Mouse (Mus musculus) kidney, adult 2 months (tissue): ENCODE results near the gene Rcl1. TPM values are rescaled to one million over a fixed set of nuclear protein-coding genes. Genes with fewer than 3 reads are reported as not detected.

Source experiments
- DNase-seq: peaks from one replicate; pipeline ENCODE4 v3.0.0; 2021
- H3K27ac ChIP-seq: fragments of 200-500 bp; 2 replicates; pipeline ENCODE4 v1.5.1; 2012; ENCODE audit warnings: low read depth, low read length, control low read depth, inconsistent platforms; ENCODE audit not compliant: insufficient read depth
- H3K27me3 ChIP-seq: fragments of 200-500 bp; replicated peaks from 2 replicates; pipeline ENCODE4 v1.6.1; 2012; ENCODE audit warnings: mild to moderate bottlenecking, moderate library complexity, low read length, inconsistent platforms; ENCODE audit not compliant: control insufficient read depth, insufficient read depth
- H3K36me3 ChIP-seq: fragments of 200-500 bp; 2 replicates; pipeline ENCODE4 v1.6.1; 2012; ENCODE audit warnings: mild to moderate bottlenecking, moderate library complexity, low read length, inconsistent platforms; ENCODE audit not compliant: control insufficient read depth, insufficient read depth
- H3K4me1 ChIP-seq: fragments of 200-500 bp; 2 replicates; pipeline ENCODE4 v1.6.1; 2011; ENCODE audit warnings: low read length; ENCODE audit not compliant: control insufficient read depth, insufficient read depth
- H3K4me3 ChIP-seq: fragments of 200-500 bp; 2 replicates; pipeline ENCODE4 v1.5.1; 2011; ENCODE audit warnings: mild to moderate bottlenecking, low read depth, low read length, control low read depth; ENCODE audit not compliant: insufficient read depth
- CTCF ChIP-seq: fragments of 200-500 bp; conservative IDR thresholded peaks from 2 replicates; pipeline ENCODE4 v1.5.1; 2011; ENCODE audit warnings: low read depth, mild to moderate bottlenecking, control low read depth, low read length, moderate library complexity, mixed read lengths; ENCODE audit not compliant: insufficient read depth, insufficient read length
- POLR2A ChIP-seq: fragments of 200-500 bp; IDR thresholded peaks from one replicate; pipeline ENCODE4 v1.6.1; 2011; ENCODE audit warnings: low read depth, low read length, control low read depth
- WGBS: fragments of 180-500 bp; shearing (Covaris S2); methylation state at CpG from one replicate; pipeline ENCODE4 v1.1.7; 2018; 5-methylcytosine and 5-hydroxymethylcytosine counted together
- polyA plus RNA-seq: library from polyadenylated mRNA; depleted of rRNA; stranded (reverse); fragments of >200 nt; gene quantifications from 2 replicates; pipeline ENCODE4 v1.2.3, GENCODE M21; 2012; rRNA removed

Gene Rcl1
- 16.9 and 17.6 TPM in 2 replicates for polyA plus RNA-seq

- Histone ChIP-seq H3K36me3 (no peaks in the 10 kb centered on the region), H3K27me3 (no peaks in the 10 kb centered on the region), H3K4me3 (peak within 1 kb of the TSS; percentile 98), H3K27ac (no peak within 1 kb of the TSS), H3K4me1 (no peaks in the 10 kb centered on the region)
- peak; percentile 97 for DNase-seq
- under 1% methylated on average over 57 of the region's 58 CpGs for WGBS
- TF ChIP-seq POLR2A (peak; percentile 26), CTCF (no peak)
Measured at GRCm38 (mm10) chr19:29100874-29101542, at the start of gene Rcl1. Gene Rcl1 (plus strand): TSS chr19:29101375.

GRCm38 (mm10) chr19:29052786-29053185 is 48.4 kb upstream of the Rcl1 start:
- TF ChIP-seq CTCF (no peak), POLR2A (no peak)
- 92% methylated on average over 12 of the region's 12 CpGs for WGBS
- H3K4me1 ChIP-seq, result no peaks in the 10 kb centered on the region
- DNase-seq, result no peak
- no peak overlapping the region for H3K4me3 ChIP-seq
- H3K36me3 ChIP-seq, result no peaks in the 10 kb centered on the region
- H3K27ac ChIP-seq, result no peak overlapping the region
- H3K27me3 ChIP-seq, result no peaks in the 10 kb centered on the region

- Histone ChIP-seq H3K4me1 (no peaks in the 10 kb centered on the region), H3K27me3 (no peaks in the 10 kb centered on the region), H3K36me3 (no peaks in the 10 kb centered on the region), H3K4me3 (no peak overlapping the region), H3K27ac (no peak overlapping the region)
- no peak for TF ChIP-seq POLR2A
- no peak for DNase-seq
- 60% methylated on average over 6 of the region's 6 CpGs for WGBS
Measured at GRCm38 (mm10) chr19:29054594-29054993, 46.6 kb upstream of the Rcl1 start.

- WGBS, result 86% methylated on average over 4 of the region's 4 CpGs
- no peak overlapping the region for H3K27ac ChIP-seq
- peak; percentile 51 for DNase-seq
- H3K4me3 ChIP-seq, result no peak overlapping the region
- TF ChIP-seq CTCF, result no peak
- TF ChIP-seq POLR2A, result no peak
- H3K4me1 ChIP-seq, result no peaks in the 10 kb centered on the region
- no peaks in the 10 kb centered on the region for H3K27me3 ChIP-seq
- H3K36me3 ChIP-seq, result no peaks in the 10 kb centered on the region
Measured at GRCm38 (mm10) chr19:29055469-29055868, 45.7 kb upstream of the Rcl1 start.

GRCm38 (mm10) chr19:29058741-29059140 is 42.4 kb upstream of the Rcl1 start:
- H3K4me1 ChIP-seq, result no peaks in the 10 kb centered on the region

GRCm38 (mm10) chr19:29059688-29060087 is 41.5 kb upstream of the Rcl1 start:
- WGBS, result 90% methylated on average over 2 of the region's 2 CpGs
- no peak for DNase-seq
- TF ChIP-seq POLR2A, result no peak
- TF ChIP-seq CTCF, result peak; percentile 37; the same call in 1 of the 2 replicates
- Histone ChIP-seq H3K27me3 (no peaks in the 10 kb centered on the region), H3K4me3 (no peak overlapping the region), H3K27ac (no peak overlapping the region), H3K4me1 (no peaks in the 10 kb centered on the region; the same call in 1 of the 2 replicates), H3K36me3 (no peaks in the 10 kb centered on the region)

More at GRCm38 (mm10) chr19:29058741-29059140, 42.4 kb upstream of the Rcl1 start:
- TF ChIP-seq POLR2A (no peak), CTCF (no peak)
- Histone ChIP-seq H3K27me3 (no peaks in the 10 kb centered on the region), H3K36me3 (no peaks in the 10 kb centered on the region), H3K27ac (no peak overlapping the region), H3K4me3 (no peak overlapping the region)
- no peak for DNase-seq
- WGBS, result 94% methylated on average over 5 of the region's 5 CpGs

GRCm38 (mm10) chr19:29060299-29060698 is 40.9 kb upstream of the Rcl1 start:
- Histone ChIP-seq H3K27ac (no peak overlapping the region), H3K4me1 (no peaks in the 10 kb centered on the region; the same call in 1 of the 2 replicates), H3K4me3 (no peak overlapping the region), H3K27me3 (no peaks in the 10 kb centered on the region), H3K36me3 (no peaks in the 10 kb centered on the region)
- 35% methylated on average over 6 of the region's 6 CpGs for WGBS
- TF ChIP-seq CTCF (no peak), POLR2A (no peak)
- no peak for DNase-seq
